Mouse (Mus musculus): ENCODE measurements around the gene Idh1. TPM values are rescaled to one million over a fixed set of nuclear protein-coding genes. Genes with fewer than 3 reads are reported as not detected.

The Idh1 gene
- 0.74 and 1.7 TPM in 2 replicates for polyA plus RNA-seq (2012; ENCODE audit: low replicate concordance)

GRCm38 (mm10) chr1:65186287-65187073, at the start of gene Idh1, which contains the start of gene Pikfyve:
Gene Idh1 (minus strand): TSS chr1:65186500.
Gene Pikfyve (plus strand): TSS chr1:65186683.

GRCm38 (mm10) chr1:65122574-65123372, 63.5 kb downstream of the Idh1 start, which contains the start of gene D630023F18Rik:
Gene D630023F18Rik (minus strand): TSS chr1:65123214.

GRCm38 (mm10) chr1:65119438-65119837, 66.9 kb downstream of the Idh1 start, which contains the start of gene Gm28845:
Gene Gm28845 (minus strand): TSS chr1:65119558.

Other genes starting within 250 kb of the Idh1 start
- 8.9 and 9.9 TPM in 2 replicates for gene Plekhm3, start 229.7 kb downstream of the Idh1 start, polyA plus RNA-seq (2012; ENCODE audit: low replicate concordance)
- not detected in 2 replicates for gene Akr1cl, start 153.7 kb downstream of the Idh1 start, polyA plus RNA-seq (2012; ENCODE audit: low replicate concordance)
- not detected in 2 replicates for gene Cryge, start 135.4 kb downstream of the Idh1 start, polyA plus RNA-seq (2012; ENCODE audit: low replicate concordance)
- gene Crygd, start 123.0 kb downstream of the Idh1 start, polyA plus RNA-seq (2012; ENCODE audit: low replicate concordance) = not detected in 2 replicates
- gene Crygc, start 112.8 kb downstream of the Idh1 start, polyA plus RNA-seq (2012; ENCODE audit: low replicate concordance) = not detected in 2 replicates
- gene Crygb, start 104.2 kb downstream of the Idh1 start, polyA plus RNA-seq (2012; ENCODE audit: low replicate concordance) = not detected in 2 replicates
- gene Cryga, start 83.1 kb downstream of the Idh1 start, polyA plus RNA-seq (2012; ENCODE audit: low replicate concordance) = not detected in 2 replicates
- gene Gm28845, start 66.9 kb downstream of the Idh1 start, polyA plus RNA-seq (2012; ENCODE audit: low replicate concordance) = not detected in 2 replicates
- gene D630023F18Rik, start 63.3 kb downstream of the Idh1 start, polyA plus RNA-seq (2012; ENCODE audit: low replicate concordance) = not detected in 2 replicates
- gene Pikfyve, start 183 bp upstream of the Idh1 start, polyA plus RNA-seq (2012; ENCODE audit: low replicate concordance) = 21.7 and 39.1 TPM in 2 replicates
- not detected in 2 replicates for gene Pth2r, start 95.6 kb upstream of the Idh1 start, polyA plus RNA-seq (2012; ENCODE audit: low replicate concordance)

Data from hematopoietic multipotent progenitor cell, adult 10-12 weeks (in vitro differentiated cells).